Comparison of ENCODE assay signal across 7 mouse cellular contexts in genomic region chr15:81514111-81514971, GRCm38 (mm10). TPM values are rescaled to one million over a fixed set of nuclear protein-coding genes. Genes with fewer than 3 reads are reported as not detected.
A peak's percentile ranks its signal among the peaks of the same experiment; 100 is the strongest.
DNase-seq lines count a peak whose midpoint lies in the region; ATAC-seq lines count a peak whose summit lies in the region.

No protein-coding gene starts in this region.

- H3K4me1 ChIP-seq in intestine, embryonic 15.5 days (replicated peaks): peaks cover 10% of the 10 kb centered on the region
- H3K4me1 ChIP-seq in midbrain, embryonic 10.5 days: peaks cover 15% of the 10 kb centered on the region

- no peaks in the 10 kb centered on the region for H3K9me3 ChIP-seq in intestine, embryonic 15.5 days
- H3K9me3 ChIP-seq in midbrain, embryonic 10.5 days (replicated peaks): no peaks in the 10 kb centered on the region

- H3K36me3 ChIP-seq in intestine, embryonic 15.5 days: no peaks in the 10 kb centered on the region
- no peaks in the 10 kb centered on the region for H3K36me3 ChIP-seq in midbrain, embryonic 10.5 days

- no peaks in the 10 kb centered on the region for H3K27me3 ChIP-seq in intestine, embryonic 15.5 days (replicated peaks)
- peaks cover 2% of the 10 kb centered on the region; the same call in 1 of the 2 replicates for H3K27me3 ChIP-seq in midbrain, embryonic 10.5 days (ENCODE audit: low read depth, poor library complexity, severe bottlenecking)

- intact Hi-C loops in gastrocnemius, postnatal 36 days (cut with DNase I): no loop called here
- intact Hi-C loops in left cerebral cortex, postnatal 36 days (cut with DNase I): no loop called here

- DNase-seq in adrenal gland, adult (ENCODE audit: inconsistent age in 2 of 2, low spot score in 1 of 2): peak; percentile 90 to 95
- peak; percentile 54 for DNase-seq in embryo, embryonic 11.5 days (ENCODE audit: low read depth, low spot score)
- peak; percentile 78 to 79 for DNase-seq in gastrocnemius, postnatal 36 days
- peak; percentile 41 for DNase-seq in left cerebral cortex, postnatal 36 days (ENCODE audit: low spot score in 2 of 2)
- DNase-seq in midbrain, embryonic 10.5 days (ENCODE audit: low spot score): peak; percentile 73
- DNase-seq in right cerebral cortex, postnatal 4 days: peak; percentile 66

- H3K4me2 ChIP-seq in intestine, embryonic 15.5 days (replicated peaks): peak overlapping the region; percentile 74

- peak overlapping the region; percentile 40 for H3K27ac ChIP-seq in intestine, embryonic 15.5 days
- H3K27ac ChIP-seq in midbrain, embryonic 10.5 days (replicated peaks): peak overlapping the region; percentile 76

- WGBS in intestine, embryonic 15.5 days: 8% methylated on average over 18 of the region's 18 CpGs
- WGBS in midbrain, embryonic 10.5 days: 13% methylated on average over 18 of the region's 18 CpGs

- peak overlapping the region; percentile 32; the same call in 1 of the 2 replicates for H3K9ac ChIP-seq in intestine, embryonic 15.5 days

- peak; percentile 93 for ATAC-seq in intestine, embryonic 15.5 days

- peak overlapping the region; percentile 38 for H3K4me3 ChIP-seq in intestine, embryonic 15.5 days (replicated peaks)
- peak overlapping the region; percentile 48 for H3K4me3 ChIP-seq in midbrain, embryonic 10.5 days

RNA-seq across cellular contexts. Expression of gene Rbx1, which starts 48.2 kb away (rescaled TPM):
- 10 to 100 TPM; 91.0 to 92.4 TPM for total RNA-seq in gastrocnemius, postnatal 36 days (2021)
- polyA plus RNA-seq in intestine, embryonic 15.5 days (2015; fragmentation: Nextera tagmentation; extraction: Ambion mirVana): 459 and 464 TPM in 2 replicates
- total RNA-seq in left cerebral cortex, postnatal 36 days (2021): 100 to 1,000 TPM; 134 to 137 TPM
- 631 and 635 TPM in 2 replicates for polyA plus RNA-seq in midbrain, embryonic 10.5 days (2016; fragmentation: Nextera tagmentation; extraction: Ambion mirVana)

Comparison
In these comparisons a context has a peak if more than half of its experiments do, and no peak if none do; other contexts are left out.
1. Peak in every context shown above with its lines: DNase-seq, ATAC-seq, H3K4me3 ChIP-seq and H3K27ac ChIP-seq.
2. DNase-seq: peak in every context shown above with its lines; median percentile 92 in adrenal gland, adult; 78 in gastrocnemius, postnatal 36 days; 73 in midbrain, embryonic 10.5 days; 66 in right cerebral cortex, postnatal 4 days; 54 in embryo, embryonic 11.5 days; 41 in left cerebral cortex, postnatal 36 days.